Mouse (Mus musculus): ENCODE data around the gene Ctbp2.

GRCm38 (mm10) chr7:133009676-133010075 lies 114.5 kb downstream of the Ctbp2 start:
- TF ChIP-seq CTCF (IDR thresholded peaks at IDR 0.05; ENCODE audit: low read depth) = no peak
- TF ChIP-seq EP300 (IDR thresholded peaks at IDR 0.05; ENCODE audit: low read depth) = no peak
